Mouse (Mus musculus): ENCODE measurements at regions not wholly inside any gene's neighbourhood (a gene's known extent, or its start where the extent isn't known, plus 50 kb on each side); places are given as distances from the start of the nearest gene placed in this dataset.
"Not testable (repeated sequence)": the region's sequence is repeated elsewhere in the genome, so short reads cannot be mapped to it uniquely, and the experiment has no call there.

GRCm38 (mm10) chr17:63704991-63705390 is 157.9 kb upstream of the Fer start:
- DNase-seq (ENCODE audit: low spot score in 2 of 2): no peak

- DNase-seq (ENCODE audit: low spot score in 2 of 2): no peak
These were observed 149.9 kb upstream of the Fer start for GRCm38 (mm10) chr17:63712937-63713336.

DNA sequence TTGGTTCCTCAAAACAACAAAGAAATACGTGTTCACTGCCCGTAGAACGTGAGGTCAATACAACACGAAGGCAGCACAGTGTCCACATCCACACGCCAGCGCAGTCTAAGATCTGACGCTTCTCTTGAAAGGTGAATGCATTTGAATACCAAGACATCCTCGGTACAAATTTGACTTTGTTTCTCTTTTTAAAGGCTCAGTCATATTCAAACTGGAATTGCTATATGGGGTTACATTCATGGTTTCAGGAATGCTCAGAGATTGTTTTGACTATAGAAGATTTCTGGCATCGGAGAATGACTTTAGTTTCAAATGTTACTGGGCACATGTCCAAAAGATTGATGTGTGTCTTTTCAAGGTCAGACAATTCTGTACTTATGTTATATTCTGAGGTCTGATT is 147.2 kb upstream of the Fer start:
- DNase-seq (ENCODE audit: low spot score in 2 of 2): no peak

GRCm38 (mm10) chr17:63716161-63716560 is 146.7 kb upstream of the Fer start:
- no peak for DNase-seq (ENCODE audit: low spot score in 2 of 2)

- DNase-seq (ENCODE audit: low spot score in 2 of 2): no peak
These were observed 145.7 kb upstream of the Fer start for GRCm38 (mm10) chr17:63717051-63717578.

DNA sequence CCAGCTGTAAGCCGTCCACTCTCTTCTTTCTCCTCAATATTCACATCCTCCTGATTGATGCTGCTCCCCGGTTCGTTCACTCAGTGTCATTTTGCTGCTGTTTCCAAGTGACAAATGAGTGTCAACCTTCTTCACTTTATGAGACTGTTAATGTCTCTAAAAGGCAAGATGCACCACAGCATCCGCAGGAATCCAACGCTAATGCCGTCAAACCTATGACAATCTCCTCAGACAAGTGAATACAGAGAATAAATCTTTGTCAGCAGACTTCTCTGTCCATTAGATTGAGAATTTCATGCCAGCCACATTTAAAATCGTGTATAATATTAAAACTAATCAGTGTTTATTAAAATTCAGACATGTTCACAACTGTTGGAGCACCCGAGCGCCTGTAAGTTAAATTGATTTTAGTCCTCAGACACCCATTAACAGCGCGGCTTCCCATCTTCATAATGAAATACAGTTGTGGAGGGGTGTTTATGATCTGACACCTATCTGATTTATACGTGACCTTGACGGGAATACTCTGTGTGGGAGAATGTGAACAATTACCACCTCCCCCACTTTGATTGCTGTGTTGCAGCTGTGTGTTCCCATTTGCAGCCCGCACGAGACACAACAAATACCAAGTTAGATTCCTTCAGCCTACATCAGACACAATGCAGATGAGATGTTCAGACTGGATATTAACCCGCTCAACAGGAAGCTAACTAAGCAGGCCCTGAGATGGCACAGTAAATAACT is 143.7 kb upstream of the Fer start:
- DNase-seq (ENCODE audit: low spot score in 2 of 2): no peak

DNA sequence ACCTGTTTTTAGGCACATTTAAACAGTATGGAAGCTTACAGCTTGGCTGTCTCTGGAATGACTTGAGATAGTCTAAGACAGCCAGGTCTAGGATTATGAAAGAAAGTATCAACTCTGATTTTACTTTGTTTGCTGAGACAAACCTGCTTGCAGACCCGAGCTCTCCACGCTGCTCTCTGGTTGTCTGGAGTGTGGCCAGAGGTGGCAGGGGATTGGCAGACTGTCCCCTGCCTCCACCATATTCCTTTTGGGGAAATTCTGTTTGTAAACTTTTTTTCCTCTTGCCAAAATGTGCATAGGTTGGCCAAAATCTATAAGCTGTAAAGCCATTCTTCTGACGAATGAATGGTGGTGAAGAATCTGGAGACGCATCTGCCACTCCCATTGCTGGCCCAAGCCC is 143.1 kb upstream of the Fer start:
- no peak for DNase-seq (ENCODE audit: low spot score in 2 of 2)

DNA sequence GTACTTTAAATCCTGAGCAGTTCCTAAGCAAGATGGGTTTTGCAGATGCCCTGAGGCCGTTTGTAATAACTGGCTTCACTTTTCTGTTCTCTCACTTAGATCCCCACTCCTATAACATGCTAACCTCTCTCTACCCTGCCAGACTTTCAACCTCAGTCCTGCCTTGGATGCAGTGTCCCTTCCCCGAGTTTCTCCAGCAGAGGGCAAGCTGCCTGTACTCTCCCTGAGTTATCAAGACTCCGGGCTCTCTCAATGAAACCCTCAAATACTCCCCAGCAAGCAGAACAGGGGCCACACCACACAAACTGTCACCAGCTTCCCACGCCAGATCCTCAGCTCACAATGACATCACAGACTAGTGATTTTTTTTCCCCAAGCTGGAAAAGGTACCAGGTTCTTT is 142.0 kb upstream of the Fer start:
- DNase-seq (ENCODE audit: low spot score in 2 of 2): no peak

DNA sequence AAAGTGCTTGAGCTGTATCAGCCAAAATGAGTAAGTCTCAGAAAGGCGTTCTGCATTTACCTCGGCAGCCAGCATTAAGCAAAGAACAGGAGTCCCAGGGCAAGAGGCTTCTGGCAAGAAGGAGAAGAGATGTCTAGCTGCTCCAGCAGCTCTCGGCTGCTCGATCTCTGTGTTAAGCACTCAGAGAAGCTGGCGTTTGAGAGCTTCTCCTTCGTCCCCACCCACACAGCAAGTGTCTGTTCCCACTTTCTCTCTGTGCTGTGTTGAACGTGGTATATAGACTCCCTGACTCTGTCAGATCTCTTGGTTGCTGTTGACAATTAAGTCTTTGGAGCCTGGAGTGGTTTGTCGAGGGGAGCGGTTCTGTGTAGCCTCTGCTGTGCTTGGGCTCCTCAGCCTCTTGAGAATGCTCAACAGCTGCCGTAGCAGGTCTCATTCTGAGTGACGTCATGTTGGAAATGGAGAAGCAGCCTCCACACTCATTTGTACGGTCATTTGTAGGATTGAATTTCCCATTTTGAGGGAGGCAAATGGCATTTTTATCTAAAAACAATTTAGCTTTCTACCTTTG is 140.3 kb upstream of the Fer start:
- DNase-seq (ENCODE audit: low spot score in 2 of 2): peak; percentile 4 to 16

- no peak for DNase-seq (ENCODE audit: low spot score in 2 of 2)
These were observed 124.7 kb upstream of the Fer start for GRCm38 (mm10) chr17:63738206-63738605.

- DNase-seq (ENCODE audit: low spot score in 2 of 2): no peak
These were observed 123.2 kb upstream of the Fer start for GRCm38 (mm10) chr17:63739710-63740109.

- not testable (repeated sequence) for DNase-seq (ENCODE audit: low spot score in 2 of 2)
These were observed 113.6 kb upstream of the Fer start for GRCm38 (mm10) chr17:63749257-63749656.

- no peak for DNase-seq (ENCODE audit: low spot score in 2 of 2)
These were observed 108.5 kb upstream of the Fer start for GRCm38 (mm10) chr17:63754399-63754798.

GRCm38 (mm10) chr17:63757896-63758695 is 104.8 kb upstream of the Fer start:
- no peak for DNase-seq (ENCODE audit: low spot score in 2 of 2)

- DNase-seq (ENCODE audit: low spot score in 2 of 2): no peak
These were observed 104.0 kb upstream of the Fer start for GRCm38 (mm10) chr17:63758817-63759404.

- no peak for DNase-seq (ENCODE audit: low spot score in 2 of 2)
These were observed 101.8 kb upstream of the Fer start for GRCm38 (mm10) chr17:63761058-63761457.

GRCm38 (mm10) chr17:63771111-63771510 is 91.8 kb upstream of the Fer start:
- no peak for DNase-seq (ENCODE audit: low spot score in 2 of 2)

- no peak for DNase-seq (ENCODE audit: low spot score in 2 of 2)
These were observed 78.3 kb upstream of the Fer start for GRCm38 (mm10) chr17:63784381-63785116.

- DNase-seq (ENCODE audit: low spot score in 2 of 2): no peak
These were observed 76.4 kb upstream of the Fer start for GRCm38 (mm10) chr17:63786444-63786843.

- DNase-seq (ENCODE audit: low spot score in 2 of 2): no peak
These were observed 68.5 kb upstream of the Fer start for GRCm38 (mm10) chr17:63794352-63794751.

- no peak for DNase-seq (ENCODE audit: low spot score in 2 of 2)
These were observed 64.5 kb upstream of the Fer start for GRCm38 (mm10) chr17:63798381-63798780.

Data from right cerebral cortex, postnatal 36 days (tissue).